Mouse (Mus musculus): Measurements from ENCODE around the gene Zbtb46. TPM values are rescaled to one million over a fixed set of nuclear protein-coding genes. Genes with fewer than 3 reads are reported as not detected.
A peak's percentile ranks its signal among the peaks of the same experiment; 100 is the strongest.

The Zbtb46 gene
- polyA plus RNA-seq, 1 experiment = 1.6 TPM

GRCm38 (mm10) chr2:181364860-181365596 is 94.2 kb downstream of the Zbtb46 start, which contains the start of the genes Zgpat and Arfrp1:
TSS of gene Zgpat (plus strand) at chr2:181364928.
TSS of gene Arfrp1 (minus strand) at chr2:181365404.
- Histone ChIP-seq H3K4me3 (ENCODE audit: low read depth, low read length) (peak within 1 kb of the TSS; percentile 98), H3K36me3 (ENCODE audit: control insufficient read depth, insufficient read depth, low read length) (peaks cover 25% of the 10 kb centered on the region), H3K27me3 (ENCODE audit: control insufficient read depth, insufficient read depth, low read length) (no peaks in the 10 kb centered on the region), H3K27ac (ENCODE audit: insufficient read depth, low read depth, low read length) (peak within 1 kb of the TSS; percentile 78), H3K4me1 (ENCODE audit: control insufficient read depth, insufficient read depth, insufficient read length, low read length) (peaks cover 12% of the 10 kb centered on the region; the same call in 1 of the 2 replicates)
- WGBS = under 1% methylated on average over 71 of the region's 71 CpGs
- TF ChIP-seq POLR2A (IDR thresholded peaks at IDR 0.05; ENCODE audit: low read depth, low read length) = peak; percentile 50
- TF ChIP-seq CTCF (IDR thresholded peaks at IDR 0.05; ENCODE audit: extremely low read depth, insufficient read length, insufficient replicate concordance, low read depth, low read length) = no peak

- Histone ChIP-seq H3K4me1 (ENCODE audit: control insufficient read depth, insufficient read depth, insufficient read length, low read length) (peaks cover 12% of the 10 kb centered on the region; the same call in 1 of the 2 replicates), H3K4me3 (ENCODE audit: low read depth, low read length) (peak overlapping the region; percentile 98), H3K27me3 (ENCODE audit: control insufficient read depth, insufficient read depth, low read length) (no peaks in the 10 kb centered on the region), H3K27ac (ENCODE audit: insufficient read depth, low read depth, low read length) (no peak overlapping the region; the same call in 1 of the 2 replicates), H3K36me3 (ENCODE audit: control insufficient read depth, insufficient read depth, low read length) (peaks cover 26% of the 10 kb centered on the region)
- WGBS = 5% methylated on average over 14 of the region's 14 CpGs
- TF ChIP-seq POLR2A (IDR thresholded peaks at IDR 0.05; ENCODE audit: low read depth, low read length) = no peak
- no peak for TF ChIP-seq CTCF (IDR thresholded peaks at IDR 0.05; ENCODE audit: extremely low read depth, insufficient read length, insufficient replicate concordance, low read depth, low read length)
Measured at GRCm38 (mm10) chr2:181364487-181364859, 94.8 kb downstream of the Zbtb46 start.

DNA sequence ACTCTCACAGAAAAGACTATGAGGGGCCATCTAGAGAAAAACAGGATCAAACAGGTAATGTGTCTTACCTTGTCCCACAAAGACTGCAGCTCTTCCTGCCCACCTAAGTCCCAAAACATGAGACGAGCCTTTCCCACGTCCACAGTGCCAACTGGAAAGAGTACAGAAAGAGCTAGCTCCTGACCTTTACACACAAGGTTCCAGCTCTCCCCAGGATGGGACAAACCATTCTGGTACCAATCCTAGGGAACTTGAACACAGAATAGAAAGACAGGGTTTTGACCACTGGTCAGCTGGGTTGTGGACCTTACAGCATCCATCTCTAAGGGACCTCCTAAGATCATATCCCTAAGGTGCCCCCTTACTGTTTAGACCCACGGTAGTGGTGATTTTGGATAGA is 95.3 kb downstream of the Zbtb46 start:
- peaks cover 12% of the 10 kb centered on the region; the same call in 1 of the 2 replicates for H3K4me1 ChIP-seq (ENCODE audit: control insufficient read depth, insufficient read depth, insufficient read length, low read length)
- no peak overlapping the region for H3K27ac ChIP-seq (ENCODE audit: insufficient read depth, low read depth, low read length)
- 81% methylated on average over 3 of the region's 3 CpGs for WGBS
- TF ChIP-seq POLR2A (IDR thresholded peaks at IDR 0.05; ENCODE audit: low read depth, low read length) = no peak
- TF ChIP-seq CTCF (IDR thresholded peaks at IDR 0.05; ENCODE audit: extremely low read depth, insufficient read length, insufficient replicate concordance, low read depth, low read length) = no peak
- no peak overlapping the region for H3K4me3 ChIP-seq (ENCODE audit: low read depth, low read length)
- no peaks in the 10 kb centered on the region for H3K27me3 ChIP-seq (ENCODE audit: control insufficient read depth, insufficient read depth, low read length)
- H3K36me3 ChIP-seq (ENCODE audit: control insufficient read depth, insufficient read depth, low read length) = peaks cover 31% of the 10 kb centered on the region

GRCm38 (mm10) chr2:181356780-181357179 is 102.4 kb downstream of the Zbtb46 start:
- H3K27me3 ChIP-seq (ENCODE audit: control insufficient read depth, insufficient read depth, low read length) = no peaks in the 10 kb centered on the region
- no peaks in the 10 kb centered on the region for H3K4me1 ChIP-seq (ENCODE audit: control insufficient read depth, insufficient read depth, insufficient read length, low read length)
- H3K27ac ChIP-seq (ENCODE audit: insufficient read depth, low read depth, low read length) = no peak overlapping the region
- H3K36me3 ChIP-seq (ENCODE audit: control insufficient read depth, insufficient read depth, low read length) = peaks cover 47% of the 10 kb centered on the region
- no peak overlapping the region for H3K4me3 ChIP-seq (ENCODE audit: low read depth, low read length)
- WGBS = 84% methylated on average over 3 of the region's 3 CpGs
- TF ChIP-seq POLR2A (IDR thresholded peaks at IDR 0.05; ENCODE audit: low read depth, low read length) = no peak
- TF ChIP-seq CTCF (IDR thresholded peaks at IDR 0.05; ENCODE audit: extremely low read depth, insufficient read length, insufficient replicate concordance, low read depth, low read length) = no peak

DNA sequence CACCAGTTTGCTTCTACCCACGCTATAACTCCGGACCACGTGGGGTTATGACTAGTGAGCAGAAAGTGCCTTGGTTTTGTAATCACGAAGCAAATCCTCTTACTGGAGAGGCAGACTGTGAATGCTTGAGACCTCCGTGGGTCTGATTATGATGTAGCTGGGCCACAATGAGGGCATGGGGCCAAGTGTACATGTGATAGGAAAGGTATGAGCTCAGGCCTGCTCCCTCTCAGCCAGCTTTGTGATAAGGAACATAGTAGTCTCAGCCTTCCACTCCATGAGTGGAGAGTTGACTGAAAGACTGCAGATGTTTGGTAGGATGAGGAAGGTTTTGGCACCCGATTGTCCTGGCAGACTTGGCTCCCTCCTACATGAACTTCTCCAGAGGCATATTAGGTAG is 116.5 kb downstream of the Zbtb46 start:
- TF ChIP-seq POLR2A (IDR thresholded peaks at IDR 0.05; ENCODE audit: low read depth, low read length) = no peak
- TF ChIP-seq CTCF (IDR thresholded peaks at IDR 0.05; ENCODE audit: extremely low read depth, insufficient read length, insufficient replicate concordance, low read depth, low read length) = no peak
- no peaks in the 10 kb centered on the region for H3K27me3 ChIP-seq (ENCODE audit: control insufficient read depth, insufficient read depth, low read length)
- 91% methylated on average over 6 of the region's 6 CpGs for WGBS
- H3K27ac ChIP-seq (ENCODE audit: insufficient read depth, low read depth, low read length) = no peak overlapping the region
- no peaks in the 10 kb centered on the region for H3K4me1 ChIP-seq (ENCODE audit: control insufficient read depth, insufficient read depth, insufficient read length, low read length)
- H3K36me3 ChIP-seq (ENCODE audit: control insufficient read depth, insufficient read depth, low read length) = peaks cover 18% of the 10 kb centered on the region
- H3K4me3 ChIP-seq (ENCODE audit: low read depth, low read length) = no peak overlapping the region

- Histone ChIP-seq H3K27me3 (ENCODE audit: control insufficient read depth, insufficient read depth, low read length) (no peaks in the 10 kb centered on the region), H3K4me1 (ENCODE audit: control insufficient read depth, insufficient read depth, insufficient read length, low read length) (no peaks in the 10 kb centered on the region), H3K36me3 (ENCODE audit: control insufficient read depth, insufficient read depth, low read length) (peaks cover 23% of the 10 kb centered on the region), H3K27ac (ENCODE audit: insufficient read depth, low read depth, low read length) (no peak overlapping the region), H3K4me3 (ENCODE audit: low read depth, low read length) (no peak overlapping the region)
- TF ChIP-seq POLR2A (IDR thresholded peaks at IDR 0.05; ENCODE audit: low read depth, low read length) (no peak), CTCF (IDR thresholded peaks at IDR 0.05; ENCODE audit: extremely low read depth, insufficient read length, insufficient replicate concordance, low read depth, low read length) (no peak)
- WGBS = 91% methylated on average over 4 of the region's 4 CpGs
Measured at GRCm38 (mm10) chr2:181340426-181340825, 118.8 kb downstream of the Zbtb46 start.

Other genes with a start within 250 kb of the Zbtb46 start
- 0.56 and 0.93 TPM in 2 replicates for gene Srms, start 246.2 kb downstream of the Zbtb46 start, polyA plus RNA-seq (2012; rRNA removed)
- gene Fndc11, start 239.4 kb downstream of the Zbtb46 start, polyA plus RNA-seq (2012; rRNA removed) = 0.53 and 0.56 TPM in 2 replicates
- 36.1 and 67.3 TPM in 2 replicates for gene Helz2, start 217.4 kb downstream of the Zbtb46 start, polyA plus RNA-seq (2012; rRNA removed)
- gene Gmeb2, start 171.4 kb downstream of the Zbtb46 start, polyA plus RNA-seq (2012; rRNA removed) = 14.0 and 29.1 TPM in 2 replicates
- gene Stmn3, start 144.9 kb downstream of the Zbtb46 start, polyA plus RNA-seq (2012; rRNA removed) = 0.90 and 1.3 TPM in 2 replicates
- 16.4 and 24.7 TPM in 2 replicates for gene Rtel1, start 139.7 kb downstream of the Zbtb46 start, polyA plus RNA-seq (2012; rRNA removed)
- gene Zgpat, start 94.5 kb downstream of the Zbtb46 start, polyA plus RNA-seq (2012; rRNA removed) = 15.7 and 20.7 TPM in 2 replicates
- gene Arfrp1, start 94.0 kb downstream of the Zbtb46 start, polyA plus RNA-seq (2012; rRNA removed) = 15.8 and 23.5 TPM in 2 replicates
- 53.5 and 89.8 TPM in 2 replicates for gene Lime1, start 79.3 kb downstream of the Zbtb46 start, polyA plus RNA-seq (2012; rRNA removed)
- not detected in 2 replicates for gene Abhd16b, start 33.8 kb upstream of the Zbtb46 start, polyA plus RNA-seq (2012; rRNA removed)
- gene Tpd52l2, start 37.7 kb upstream of the Zbtb46 start, polyA plus RNA-seq (2012; rRNA removed) = 14.6 and 27.3 TPM in 2 replicates
- 20.6 and 48.2 TPM in 2 replicates for gene Dnajc5, start 61.1 kb upstream of the Zbtb46 start, polyA plus RNA-seq (2012; rRNA removed)
- 96.9 and 149 TPM in 2 replicates for gene Uckl1, start 125.5 kb upstream of the Zbtb46 start, polyA plus RNA-seq (2012; rRNA removed)
- gene Prpf6, start 132.4 kb upstream of the Zbtb46 start, polyA plus RNA-seq (2012; rRNA removed) = 4.9 and 10.4 TPM in 2 replicates
- 12.7 and 15.7 TPM in 2 replicates for gene Zfp512b, start 133.4 kb upstream of the Zbtb46 start, polyA plus RNA-seq (2012; rRNA removed)
- 13.6 and 26.0 TPM in 2 replicates for gene Samd10, start 139.8 kb upstream of the Zbtb46 start, polyA plus RNA-seq (2012; rRNA removed)
- 0.29 and 0.42 TPM in 2 replicates for gene Gm29797, start 197.6 kb upstream of the Zbtb46 start, polyA plus RNA-seq (2012; rRNA removed)
- 39.0 and 59.8 TPM in 2 replicates for gene Sox18, start 212.2 kb upstream of the Zbtb46 start, polyA plus RNA-seq (2012; rRNA removed)
- 4.3 and 5.2 TPM in 2 replicates for gene Tcea2, start 220.9 kb upstream of the Zbtb46 start, polyA plus RNA-seq (2012; rRNA removed)
- 19.9 and 24.1 TPM in 2 replicates for gene Rgs19, start 234.6 kb upstream of the Zbtb46 start, polyA plus RNA-seq (2012; rRNA removed)
- not detected in 2 replicates for gene Lkaaear1, start 239.0 kb upstream of the Zbtb46 start, polyA plus RNA-seq (2012; rRNA removed)